Mouse (Mus musculus) limb, embryonic 14.5 days (tissue): ENCODE data around the gene Tmem178b. TPM values are rescaled to one million over a fixed set of nuclear protein-coding genes. Genes with fewer than 3 reads are reported as not detected.

ENCODE experiments used
- ATAC-seq: fragments of 200-750 bp; cut with Nextera tagmentation; 2 replicates; pipeline ENCODE4 v1.8.0; 2017; ENCODE audit warnings: low read depth, moderate number of reproducible peaks, moderate TSS enrichment; ENCODE audit not compliant: low FRiP score
- DNase-seq: peaks from one replicate; pipeline ENCODE4 v3.0.0-alpha.2; 2015; ENCODE audit warnings: low spot score
- H3K27ac ChIP-seq: fragments of 300-500 bp; sonication (generic); replicated peaks from 2 replicates; pipeline ENCODE4 v1.5.1; 2014; ENCODE audit warnings: low read depth, mild to moderate bottlenecking, low read length, moderate library complexity, mixed read lengths
- H3K27me3 ChIP-seq: fragments of 300-500 bp; sonication (generic); 2 replicates; pipeline ENCODE4 v1.6.1; 2014; ENCODE audit warnings: low read length, mixed read lengths; ENCODE audit not compliant: control insufficient read depth, insufficient read depth
- H3K36me3 ChIP-seq: fragments of 300-500 bp; sonication (generic); 2 replicates; pipeline ENCODE4 v1.6.1; 2014; ENCODE audit warnings: mild to moderate bottlenecking, low read length, moderate library complexity, mixed read lengths; ENCODE audit not compliant: control insufficient read depth, insufficient read depth
- H3K4me1 ChIP-seq: fragments of 300-500 bp; sonication (generic); 2 replicates; pipeline ENCODE4 v1.6.1; 2014; ENCODE audit warnings: antibody characterized with exemption, low read length, mixed read lengths; ENCODE audit not compliant: control insufficient read depth, insufficient read depth
- H3K4me2 ChIP-seq: fragments of 300-500 bp; sonication (generic); replicated peaks from 2 replicates; pipeline ENCODE4 v1.6.1; 2014; ENCODE audit warnings: low read depth, mild to moderate bottlenecking, low read length, moderate library complexity; ENCODE audit not compliant: severe bottlenecking
- H3K4me3 ChIP-seq: fragments of 300-500 bp; sonication (generic); replicated peaks from 2 replicates; pipeline ENCODE4 v1.5.1; 2014; ENCODE audit warnings: low read length
- H3K9ac ChIP-seq: fragments of 300-500 bp; sonication (generic); 2 replicates; pipeline ENCODE4 v1.6.1; 2014; ENCODE audit warnings: mild to moderate bottlenecking, low read depth, low read length, moderate library complexity; ENCODE audit not compliant: severe bottlenecking
- H3K9me3 ChIP-seq: fragments of 300-500 bp; sonication (generic); 2 replicates; pipeline ENCODE4 v1.6.1; 2016; ENCODE audit warnings: low read length; ENCODE audit not compliant: control insufficient read depth
- POLR2A ChIP-seq: fragments of 200-500 bp; IDR thresholded peaks from 2 replicates; pipeline ENCODE4 v1.8.0; 2012; ENCODE audit warnings: inconsistent platforms, mild to moderate bottlenecking, moderate library complexity, borderline replicate concordance; ENCODE audit not compliant: insufficient read depth, insufficient read length; ENCODE audit errors: extremely low read depth
- WGBS: fragments of 180-500 bp; shearing (Covaris S2); extraction: QIAGEN DNeasy Blood & Tissue Kit; methylation state at CpG from one replicate; pipeline ENCODE4 v1.1.7; 2014; 5-methylcytosine and 5-hydroxymethylcytosine counted together
- polyA plus RNA-seq, 2 experiments: library from polyadenylated mRNA; depleted of rRNA in 1 of 2; stranded (reverse) in 1 of 2; unstranded in 1 of 2; fragments of >200 nt; fragmentation: Nextera tagmentation in 1 of 2; extraction: Ambion mirVana in 1 of 2; gene quantifications; 2 replicates each; pipeline versions ENCODE4 v1.2.1 to v1.2.3; 2012 to 2014

The Tmem178b gene
- polyA plus RNA-seq, 2 experiments, result 1.2 to 2.3 TPM

GRCm38 (mm10) chr6:40032901-40033300 lies 159.8 kb downstream of the Tmem178b start:
- Histone ChIP-seq H3K9me3 (no peaks in the 10 kb centered on the region), H3K4me2 (no peak overlapping the region), H3K27me3 (no peaks in the 10 kb centered on the region), H3K27ac (no peak overlapping the region), H3K9ac (no peak overlapping the region), H3K4me1 (no peaks in the 10 kb centered on the region), H3K4me3 (no peak overlapping the region), H3K36me3 (no peaks in the 10 kb centered on the region)
- DNase-seq (no peak), ATAC-seq (no peak)
- no peak for TF ChIP-seq POLR2A

GRCm38 (mm10) chr6:40033935-40034334 lies 160.9 kb downstream of the Tmem178b start:
- no peaks in the 10 kb centered on the region for H3K4me1 ChIP-seq
- no peak for TF ChIP-seq POLR2A
- no peak overlapping the region for H3K4me3 ChIP-seq
- DNase-seq (no peak), ATAC-seq (no peak)
- H3K27ac ChIP-seq, result no peak overlapping the region
- no peaks in the 10 kb centered on the region for H3K9me3 ChIP-seq
- no peaks in the 10 kb centered on the region for H3K36me3 ChIP-seq
- no peak overlapping the region for H3K9ac ChIP-seq
- H3K4me2 ChIP-seq, result no peak overlapping the region
- H3K27me3 ChIP-seq, result no peaks in the 10 kb centered on the region
- WGBS, result 89% methylated on average over 3 of the region's 3 CpGs

GRCm38 (mm10) chr6:40048969-40049908 lies 176.2 kb downstream of the Tmem178b start:
- Histone ChIP-seq H3K27ac (no peak overlapping the region), H3K9ac (no peak overlapping the region), H3K27me3 (no peaks in the 10 kb centered on the region), H3K4me3 (no peak overlapping the region), H3K36me3 (no peaks in the 10 kb centered on the region), H3K4me2 (no peak overlapping the region), H3K9me3 (no peaks in the 10 kb centered on the region), H3K4me1 (no peaks in the 10 kb centered on the region)
- TF ChIP-seq POLR2A, result no peak
- WGBS, result 40% methylated on average over 11 of the region's 11 CpGs
- ATAC-seq (no peak), DNase-seq (no peak)

GRCm38 (mm10) chr6:40049909-40050484 lies 176.9 kb downstream of the Tmem178b start:
- no peaks in the 10 kb centered on the region for H3K9me3 ChIP-seq
- ATAC-seq (no peak), DNase-seq (no peak)
- no peak overlapping the region for H3K27ac ChIP-seq
- no peaks in the 10 kb centered on the region for H3K4me1 ChIP-seq
- H3K4me3 ChIP-seq, result no peak overlapping the region
- no peak overlapping the region for H3K9ac ChIP-seq
- H3K27me3 ChIP-seq, result no peaks in the 10 kb centered on the region
- no peak for TF ChIP-seq POLR2A
- WGBS, result 88% methylated on average over 6 of the region's 6 CpGs
- no peaks in the 10 kb centered on the region for H3K36me3 ChIP-seq
- H3K4me2 ChIP-seq, result no peak overlapping the region

DNA sequence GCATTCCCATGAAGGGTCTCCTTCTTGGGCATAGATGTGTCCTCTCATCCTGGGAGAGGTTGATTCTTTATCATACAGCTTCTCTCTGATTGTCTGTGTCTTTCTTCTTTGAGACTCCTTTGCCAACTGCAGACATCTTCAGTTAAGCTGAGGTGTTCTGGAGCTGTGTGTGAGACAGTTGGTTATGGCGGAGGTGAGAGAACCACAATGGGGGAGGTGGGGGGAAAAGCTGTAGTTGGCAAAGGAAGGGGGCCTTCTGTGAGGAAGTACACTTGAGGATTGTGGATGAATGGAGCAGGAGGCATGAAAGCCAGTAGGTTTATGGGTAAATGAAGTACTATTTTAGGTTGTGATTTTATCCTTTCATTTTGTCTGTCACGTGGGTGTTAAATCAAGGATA lies 178.6 kb downstream of the Tmem178b start:
- Histone ChIP-seq H3K36me3 (no peaks in the 10 kb centered on the region), H3K27me3 (no peaks in the 10 kb centered on the region), H3K27ac (no peak overlapping the region), H3K4me3 (no peak overlapping the region), H3K9me3 (no peaks in the 10 kb centered on the region), H3K4me2 (no peak overlapping the region), H3K4me1 (no peaks in the 10 kb centered on the region), H3K9ac (no peak overlapping the region)
- TF ChIP-seq POLR2A, result no peak
- ATAC-seq (no peak), DNase-seq (no peak)
- 90% methylated on average over 2 of the region's 2 CpGs for WGBS
